Mouse (Mus musculus) ES-Bruce4 (cell line): ENCODE measurements at regions not wholly inside any gene's neighbourhood (a gene's known extent, or its start where the extent isn't known, plus 50 kb on each side); places are given as distances from the start of the nearest gene placed in this dataset.

Source experiments
- CTCF ChIP-seq: IDR thresholded peaks from one replicate; pipeline ENCODE4 v1.8.1; 2011; ENCODE audit warnings: low read depth, low read length
- EP300 ChIP-seq: IDR thresholded peaks from 2 replicates; pipeline ENCODE4 v1.6.1; 2011; ENCODE audit warnings: low read depth, low read length; ENCODE audit not compliant: insufficient read depth

GRCm38 (mm10) chr16:88368146-88368545 is 78.1 kb upstream of the Grik1 start:
- no peak for TF ChIP-seq CTCF
- TF ChIP-seq EP300, result no peak
